Mouse (Mus musculus) ovary, postnatal 14 days (tissue): Measurements from ENCODE around the gene Arhgap42.
A peak's percentile ranks its signal among the peaks of the same experiment; 100 is the strongest.

Source experiments
- DNase-seq: peaks from one replicate; pipeline ENCODE4 v3.0.0; 2022; ENCODE audit warnings: low spot score

Arhgap42 gene

DNA sequence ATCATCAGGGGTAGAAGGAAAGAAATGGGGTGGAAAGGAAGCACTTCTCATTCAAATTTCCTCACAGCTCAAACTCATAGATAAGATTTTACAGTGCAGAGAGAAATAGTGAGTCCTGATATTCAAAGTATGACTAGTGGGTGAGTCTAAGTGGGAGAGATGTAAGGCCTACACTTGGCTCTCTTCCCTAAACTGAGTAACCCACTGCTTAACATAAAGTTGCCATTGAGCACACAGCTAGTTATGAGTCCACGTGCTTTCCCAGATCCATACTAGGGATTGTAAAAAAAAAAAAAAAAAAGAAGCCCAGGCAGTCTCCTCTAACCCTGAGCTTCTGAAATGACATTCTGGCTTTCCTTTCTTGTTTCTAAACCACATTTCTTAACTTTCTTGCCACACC lies 96.8 kb downstream of the Arhgap42 start:
- DNase-seq = no peak

DNA sequence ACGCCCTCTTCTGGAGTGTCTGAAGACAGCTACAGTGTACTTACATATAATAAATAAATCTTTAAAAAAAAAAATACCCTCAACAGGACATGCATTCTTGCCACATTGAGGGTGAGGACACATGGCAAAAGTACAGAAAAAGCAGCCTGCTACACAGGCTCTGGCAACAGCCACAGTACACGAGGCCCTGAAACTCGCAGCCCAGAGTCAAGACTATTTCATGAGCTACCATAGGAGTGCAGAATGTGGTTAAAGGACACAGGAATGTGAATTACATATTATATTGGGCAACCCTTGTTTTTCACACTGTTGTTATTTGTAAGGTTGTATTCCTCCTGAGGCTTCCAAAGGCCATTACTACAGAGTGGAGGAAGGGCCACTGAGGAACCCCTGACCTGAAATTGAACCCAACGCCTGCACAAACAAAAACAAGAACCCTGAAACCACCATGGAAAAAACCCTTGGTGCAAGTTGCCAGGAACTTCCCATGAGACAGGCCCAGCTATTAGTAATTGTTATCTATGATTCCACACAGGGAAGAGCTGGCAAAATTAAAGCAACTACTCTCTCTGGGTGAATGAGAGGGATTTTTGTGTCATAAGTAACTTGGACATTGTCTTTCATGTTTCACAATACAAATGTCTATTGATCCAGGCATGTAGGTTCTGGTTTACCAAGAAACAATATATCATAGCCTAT lies 109.8 kb downstream of the Arhgap42 start:
- no peak for DNase-seq

DNA sequence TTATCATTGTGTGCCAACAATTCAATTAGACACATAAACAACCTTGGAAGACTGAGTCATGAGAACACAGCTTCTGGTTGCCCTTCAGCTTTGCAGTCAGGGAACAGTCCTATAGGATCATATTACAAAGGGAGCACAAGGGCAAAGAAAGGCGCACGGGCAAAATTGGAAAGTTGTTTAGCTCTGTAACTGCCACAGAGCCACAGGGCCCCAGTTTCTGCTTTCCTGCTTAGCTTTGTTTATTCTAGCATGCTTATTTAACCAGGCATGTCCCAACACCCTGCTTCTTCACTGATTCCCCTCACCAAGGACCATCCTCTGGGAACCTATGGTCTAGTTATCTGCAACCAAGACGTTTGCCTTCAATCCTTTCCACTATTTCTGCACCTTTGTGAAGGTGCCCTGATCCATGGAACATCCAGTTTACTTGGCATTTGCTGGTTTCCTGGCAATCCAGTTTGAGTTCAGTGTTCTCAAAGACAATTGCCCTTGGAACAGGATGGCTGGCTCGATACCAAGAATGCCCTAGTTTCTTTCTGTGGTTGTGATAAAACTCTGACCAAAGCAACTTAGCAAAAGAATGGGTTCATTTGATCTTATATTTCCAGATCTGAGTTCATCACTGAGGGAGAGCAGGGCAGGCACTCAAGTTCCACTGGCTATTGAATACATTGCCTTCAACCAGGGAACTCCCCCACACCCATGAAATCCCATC lies 111.7 kb downstream of the Arhgap42 start:
- no peak for DNase-seq

DNA sequence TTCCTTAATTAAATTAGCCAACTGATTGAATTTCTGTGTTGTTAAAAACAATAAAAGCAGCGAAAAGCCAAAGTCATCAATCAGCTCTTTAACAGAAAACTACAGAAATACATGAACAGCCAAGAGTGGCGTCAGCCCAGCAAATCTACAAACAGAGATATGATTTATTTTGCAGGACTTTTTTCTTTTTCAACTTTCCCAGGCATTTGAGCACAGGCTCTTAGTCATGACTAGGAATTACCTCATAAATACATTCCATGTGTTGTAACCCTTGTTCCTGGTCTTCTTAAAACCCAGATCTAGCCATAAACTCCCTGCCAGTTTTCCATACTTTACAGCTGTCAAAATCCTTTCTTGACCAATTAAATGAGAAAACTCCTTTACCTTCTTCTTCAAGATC lies 114.7 kb downstream of the Arhgap42 start:
- no peak for DNase-seq

DNA sequence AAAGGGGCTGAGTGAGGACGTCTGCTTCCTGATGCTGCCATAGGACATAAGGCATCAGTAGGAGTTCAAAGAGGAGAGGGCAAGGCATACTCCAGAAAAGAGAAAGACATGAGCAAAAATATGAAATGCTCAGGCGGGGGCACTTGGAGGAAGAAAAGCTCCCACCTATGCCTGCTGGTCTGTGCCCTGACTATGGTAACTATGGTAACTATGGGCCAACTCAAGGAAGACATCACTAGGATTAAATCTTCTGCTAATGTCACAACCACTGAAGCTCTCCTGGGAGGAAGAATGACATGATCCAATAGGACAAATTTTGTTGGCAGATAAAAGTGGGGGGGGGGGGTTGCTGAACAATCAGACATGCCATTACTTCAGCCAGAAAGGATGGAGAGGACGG lies 124.6 kb downstream of the Arhgap42 start:
- DNase-seq = no peak

DNA sequence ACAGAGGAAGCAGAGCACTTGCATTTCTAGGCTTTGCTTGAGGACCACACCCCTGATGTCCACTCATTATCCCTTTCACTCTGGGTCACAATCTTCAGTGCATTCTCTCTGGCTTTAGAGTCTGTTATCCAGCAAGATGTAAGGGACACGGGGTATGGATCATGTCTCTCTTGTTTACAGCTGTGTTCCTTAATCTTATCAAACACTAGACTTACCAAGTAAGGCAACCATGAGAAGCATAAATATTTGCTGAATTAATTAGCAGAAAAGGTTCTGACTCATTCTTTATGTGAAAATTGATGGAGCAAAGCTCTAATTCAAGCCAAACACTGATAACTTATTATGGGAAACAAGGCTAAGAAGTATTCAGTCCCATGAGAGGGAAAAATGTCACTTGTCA lies 125.1 kb downstream of the Arhgap42 start:
- DNase-seq = no peak

DNA sequence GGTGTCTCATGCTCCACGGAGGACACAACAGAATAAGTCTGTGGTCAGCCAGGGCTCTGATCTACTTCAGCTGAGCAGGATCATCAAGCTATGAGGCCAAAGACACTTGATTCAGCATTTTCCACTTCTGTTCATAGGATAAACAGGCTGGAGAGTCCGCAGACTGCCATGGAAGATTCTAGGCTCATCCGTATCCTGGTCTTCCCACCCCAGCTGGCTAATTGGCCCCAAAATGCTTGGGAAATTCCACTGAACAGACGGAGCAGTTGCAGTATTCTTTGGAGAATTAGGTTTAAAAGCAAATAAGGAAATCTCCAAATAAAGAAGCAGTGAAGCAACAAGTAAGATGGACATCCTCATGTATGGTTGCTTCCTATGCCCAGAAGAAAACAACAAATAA lies 126.0 kb downstream of the Arhgap42 start:
- DNase-seq = no peak

DNA sequence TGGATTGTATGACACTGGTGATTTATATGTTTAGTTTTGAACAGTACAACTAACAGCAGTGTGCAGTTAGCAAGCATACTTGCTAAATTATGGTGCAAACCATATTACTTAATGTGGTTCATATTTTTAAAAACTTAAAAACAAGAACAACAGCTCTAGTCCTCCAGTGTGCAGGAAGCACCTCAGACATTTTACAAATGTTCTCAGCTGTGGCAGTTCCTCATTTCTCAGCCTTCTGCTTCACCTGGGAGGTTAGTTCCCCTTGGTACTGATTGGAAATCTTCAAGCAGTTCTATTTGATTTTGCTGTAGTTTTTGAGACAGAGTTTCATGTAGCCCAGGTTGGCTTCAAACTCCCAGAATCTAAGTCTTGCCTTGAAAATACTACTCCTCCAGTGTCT lies 131.2 kb downstream of the Arhgap42 start:
- DNase-seq = no peak

DNA sequence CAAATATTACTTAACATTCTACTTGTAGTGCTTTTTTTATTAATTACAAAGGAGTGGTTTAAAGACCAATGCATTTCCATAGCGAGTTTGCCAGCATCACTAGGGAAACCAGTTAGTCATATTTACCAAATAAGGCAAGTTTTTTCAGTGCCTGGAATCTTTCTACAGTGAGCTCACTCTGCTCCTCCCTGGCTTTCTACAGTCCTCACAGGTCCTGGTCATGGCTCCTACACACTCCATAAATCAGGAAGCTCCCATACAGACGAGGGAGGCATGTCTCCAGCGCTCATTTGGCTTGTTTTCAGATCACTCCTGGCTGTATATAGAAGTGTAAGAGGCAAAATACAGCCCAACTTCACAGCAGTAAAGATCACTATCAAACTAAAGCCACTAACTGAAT lies 134.1 kb downstream of the Arhgap42 start:
- no peak for DNase-seq

DNA sequence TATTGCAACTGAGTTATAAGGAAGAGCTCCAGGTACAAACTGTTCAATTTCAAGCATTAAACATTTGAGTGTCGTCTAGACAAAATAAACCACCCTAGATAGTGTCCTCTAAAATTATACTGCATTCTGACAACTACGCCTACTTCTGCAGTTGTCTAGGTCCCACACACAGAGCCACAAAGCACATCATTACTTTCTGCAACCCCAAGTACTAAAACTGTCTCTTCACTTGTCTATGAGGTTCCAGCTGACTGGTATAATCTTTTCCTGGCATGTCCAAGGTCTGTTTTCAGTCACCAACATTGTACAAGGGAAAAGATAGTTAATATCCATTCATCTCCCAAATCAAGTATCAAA lies 136.8 kb downstream of the Arhgap42 start:
- DNase-seq = no peak

DNA sequence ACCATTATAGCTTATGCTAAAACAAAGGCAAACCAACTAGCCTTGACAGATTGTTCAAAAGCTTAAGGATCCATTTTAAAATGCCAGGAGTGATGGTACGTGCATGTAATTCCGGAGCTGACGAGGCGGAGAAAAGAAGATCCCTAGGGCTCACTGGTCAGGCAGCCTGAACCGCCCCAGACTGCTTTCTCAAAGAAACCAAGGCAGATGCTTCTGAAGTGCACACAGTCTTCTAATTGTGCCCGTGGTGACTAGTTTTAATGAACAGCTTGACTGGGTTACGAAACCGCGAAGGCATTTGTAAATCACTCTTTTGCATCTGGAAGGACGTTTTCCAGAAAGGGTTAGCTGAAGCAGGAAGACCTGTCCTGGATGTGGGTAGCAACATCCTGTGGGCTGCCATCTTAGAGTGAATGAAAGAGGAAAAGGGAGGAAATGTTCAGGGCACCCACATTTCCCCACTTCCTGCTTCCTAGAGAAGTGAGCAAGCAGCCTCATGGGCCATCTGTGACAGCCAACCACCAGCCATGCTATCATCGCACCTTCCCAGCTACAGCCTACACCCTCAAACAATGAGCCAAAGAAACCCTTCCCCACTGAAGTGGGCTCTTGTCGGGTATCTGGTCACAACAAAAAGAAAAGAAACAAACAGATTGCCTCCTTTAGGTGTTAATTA lies 137.3 kb downstream of the Arhgap42 start:
- DNase-seq = no peak

DNA sequence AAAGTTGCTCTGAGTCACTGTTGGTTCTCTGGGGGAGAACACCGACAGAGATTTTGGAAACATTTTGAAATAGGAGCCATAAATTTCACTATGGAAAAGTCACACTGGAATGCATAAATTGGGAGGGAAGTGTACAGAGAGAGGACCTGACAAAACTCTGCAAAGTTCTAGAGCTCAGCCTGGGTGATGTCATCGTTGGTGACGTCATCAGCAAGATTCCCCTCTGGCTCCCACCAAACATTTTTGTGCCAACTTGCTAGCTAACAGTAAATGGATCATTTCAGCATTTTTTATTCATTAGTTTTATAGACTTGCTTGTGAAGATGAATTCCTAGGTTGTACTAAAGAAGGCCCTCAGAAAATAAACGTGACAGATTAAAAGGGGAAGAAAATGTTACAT lies 137.8 kb downstream of the Arhgap42 start:
- DNase-seq = no peak

DNA sequence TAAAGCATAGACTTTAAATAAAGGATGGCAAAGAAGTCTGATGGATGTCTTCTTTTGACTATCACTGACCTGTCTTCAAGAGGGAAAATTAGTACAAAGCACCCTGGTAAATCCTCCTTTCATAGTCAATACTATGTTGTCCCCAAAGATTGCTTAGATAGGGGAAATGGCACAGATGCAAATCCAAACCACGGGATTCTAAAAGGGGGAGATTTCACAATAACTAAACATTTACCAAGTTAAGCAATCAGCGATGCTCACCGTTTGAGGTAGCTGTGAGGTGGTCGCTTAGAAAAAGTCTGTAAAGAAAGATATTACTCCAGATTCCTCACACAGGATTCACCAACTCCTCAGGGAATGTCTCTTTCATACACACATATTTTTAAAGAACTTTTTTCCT lies 141.1 kb downstream of the Arhgap42 start:
- DNase-seq = no peak

DNA sequence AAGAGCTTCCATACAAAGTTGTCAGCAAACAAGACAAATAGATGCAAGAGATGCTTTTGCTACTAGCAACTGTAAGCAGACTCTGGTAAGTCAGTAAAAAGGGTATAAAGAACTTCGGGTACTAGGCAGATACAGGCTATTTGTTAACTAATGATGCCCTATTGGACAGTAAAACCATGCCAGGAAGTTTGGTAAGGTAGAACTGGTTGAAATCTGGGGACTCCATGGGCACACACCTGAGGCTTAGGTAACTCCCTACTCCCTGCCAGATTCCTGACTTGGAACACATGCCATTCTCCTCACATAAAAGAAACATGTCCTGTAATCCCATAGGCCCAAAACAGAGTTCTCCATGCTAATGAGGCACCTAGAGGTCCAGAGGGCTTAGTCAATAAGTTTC lies 142.1 kb downstream of the Arhgap42 start:
- no peak for DNase-seq

DNA sequence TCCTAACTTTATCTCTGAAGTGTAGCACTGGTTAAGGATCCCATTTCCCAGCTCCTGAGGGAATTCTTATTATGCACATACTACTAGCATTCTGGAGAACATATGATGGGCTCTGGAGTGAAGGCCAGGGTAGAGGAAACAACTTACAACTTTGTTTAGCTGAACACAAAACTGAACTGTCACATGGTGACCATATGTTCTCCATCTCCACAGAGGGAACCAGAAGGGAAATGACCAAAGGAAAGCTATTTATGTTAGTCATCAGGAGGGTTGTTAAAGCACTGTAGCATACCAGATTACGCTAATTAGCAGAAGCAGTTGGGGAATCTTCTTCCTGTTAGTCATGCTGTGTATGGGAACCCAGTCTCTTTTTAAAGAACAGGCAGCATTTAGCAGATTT lies 145.8 kb downstream of the Arhgap42 start:
- DNase-seq = no peak

DNA sequence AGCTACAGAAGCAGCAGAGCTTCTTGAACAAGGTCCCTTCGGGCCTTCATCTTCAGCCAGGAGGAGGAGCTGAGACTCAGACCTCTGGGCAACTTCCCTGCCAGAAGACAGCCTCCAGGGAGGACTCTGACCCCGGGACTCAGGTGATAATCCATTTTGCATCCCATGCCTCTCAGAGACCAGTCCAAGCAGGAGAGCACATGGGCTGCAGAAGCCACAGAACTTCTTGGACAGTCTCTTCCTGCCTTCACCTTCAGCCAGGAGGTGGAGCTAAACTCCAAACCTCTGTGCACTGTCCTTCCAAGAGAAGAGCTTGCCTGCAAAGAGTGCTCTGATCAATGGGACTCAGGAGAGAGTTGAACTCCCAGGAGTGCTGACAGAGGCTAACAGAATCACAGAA lies 155.5 kb downstream of the Arhgap42 start:
- no peak for DNase-seq

DNA sequence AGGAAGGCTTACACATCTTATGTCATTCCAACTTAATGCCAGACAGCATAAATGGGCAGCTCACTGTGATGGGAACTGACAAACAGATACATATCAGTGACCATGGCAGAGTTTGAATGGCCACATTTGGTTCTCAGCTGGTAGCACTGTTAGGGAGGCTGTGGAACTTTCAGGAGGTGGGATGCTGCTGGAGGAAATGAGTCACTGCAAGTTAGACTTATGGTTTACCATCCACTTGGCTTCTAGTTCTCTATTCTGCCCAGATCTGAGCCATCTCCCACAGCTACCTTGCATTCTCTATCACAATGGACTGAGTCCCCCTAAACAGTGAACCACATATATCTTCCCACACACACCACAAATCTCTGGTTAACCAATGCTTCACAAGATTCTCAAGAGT lies 186.0 kb downstream of the Arhgap42 start:
- no peak for DNase-seq

DNA sequence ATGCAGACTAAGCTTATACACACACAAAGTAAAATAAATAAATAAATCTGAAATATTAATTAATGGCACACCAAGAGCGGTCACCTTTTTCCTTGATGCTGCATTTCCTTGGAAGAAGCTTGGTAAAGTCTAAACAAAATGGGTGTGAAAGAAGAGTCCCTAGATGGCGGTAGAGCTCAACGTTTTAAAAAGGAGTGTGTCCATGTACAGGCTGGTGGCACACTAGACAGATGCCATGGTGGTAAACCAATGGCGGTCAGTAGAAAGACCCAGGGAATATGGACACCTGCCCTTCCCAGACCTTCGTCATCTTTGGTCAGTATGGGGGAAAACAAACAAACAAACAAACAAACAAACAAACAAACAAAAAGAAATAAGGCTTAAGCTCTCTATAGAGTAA lies 187.7 kb downstream of the Arhgap42 start:
- peak; percentile 24 for DNase-seq

DNA sequence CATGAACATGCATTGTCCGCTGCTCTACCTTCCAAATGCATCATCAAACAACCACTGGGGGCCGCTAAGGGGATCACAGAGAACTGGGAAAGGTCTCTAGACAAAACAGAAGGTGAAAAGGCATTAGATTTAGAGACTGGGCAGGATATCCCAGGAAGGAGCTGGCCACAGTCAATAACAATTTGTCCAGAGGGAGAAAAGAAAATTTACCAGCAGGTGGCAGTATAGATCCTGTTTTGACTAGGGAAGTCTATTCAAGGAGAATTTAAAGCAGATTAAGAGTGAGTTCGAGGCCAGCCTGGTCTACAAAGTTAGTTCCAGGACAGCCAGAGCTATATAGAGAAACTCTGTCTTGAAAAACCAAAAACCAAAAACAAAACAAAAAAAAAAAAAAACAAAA lies 189.7 kb downstream of the Arhgap42 start:
- peak; percentile 9 for DNase-seq

DNA sequence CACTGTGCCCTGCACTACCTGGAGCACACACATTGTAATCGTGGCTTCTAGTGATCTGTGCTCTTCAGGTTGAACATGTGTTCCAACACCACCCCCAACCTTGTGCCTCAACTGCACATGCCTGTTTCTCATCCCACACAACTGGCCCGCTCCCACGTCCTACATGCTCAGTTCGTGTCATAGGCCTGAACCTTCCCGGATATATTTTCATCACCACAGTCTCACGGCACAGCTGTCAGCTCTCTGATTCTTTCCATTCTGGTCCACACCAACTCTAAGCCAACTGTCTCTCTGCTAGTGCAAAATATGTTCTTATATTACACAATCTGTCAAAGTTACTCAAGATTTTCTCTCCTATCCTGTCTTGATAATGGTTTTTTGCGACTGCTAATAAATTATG lies 197.9 kb downstream of the Arhgap42 start:
- DNase-seq = no peak

DNA sequence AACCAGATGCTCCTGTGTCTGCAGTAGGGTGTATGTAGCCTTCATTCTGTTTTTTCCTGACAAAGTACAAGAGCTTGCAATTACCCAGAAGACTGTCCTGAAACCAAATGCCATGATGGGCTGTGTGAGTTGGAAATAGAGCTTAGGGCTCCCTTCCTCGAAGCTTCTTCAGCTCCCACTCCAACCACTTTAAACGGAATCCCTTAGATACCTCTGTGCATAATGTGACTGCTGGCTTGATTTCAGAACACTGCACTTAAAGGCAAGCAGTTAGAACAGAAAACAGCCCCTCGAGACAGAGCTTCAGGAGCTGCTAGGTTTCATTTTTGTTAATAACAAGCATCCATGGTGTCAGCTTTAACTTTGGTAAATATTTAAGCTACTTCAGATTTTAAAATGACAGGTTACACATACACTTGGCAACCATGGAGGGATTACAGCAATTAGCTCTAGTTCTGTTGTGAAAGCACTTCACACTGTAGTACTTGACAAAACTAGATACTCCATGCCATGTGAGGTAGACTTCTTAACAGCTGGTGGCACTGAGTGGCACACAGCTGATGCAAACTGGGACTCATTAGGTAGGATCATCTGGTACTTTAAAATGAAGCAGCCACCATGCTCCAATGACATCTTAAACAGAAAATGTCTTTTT lies 201.8 kb downstream of the Arhgap42 start:
- no peak for DNase-seq

DNA sequence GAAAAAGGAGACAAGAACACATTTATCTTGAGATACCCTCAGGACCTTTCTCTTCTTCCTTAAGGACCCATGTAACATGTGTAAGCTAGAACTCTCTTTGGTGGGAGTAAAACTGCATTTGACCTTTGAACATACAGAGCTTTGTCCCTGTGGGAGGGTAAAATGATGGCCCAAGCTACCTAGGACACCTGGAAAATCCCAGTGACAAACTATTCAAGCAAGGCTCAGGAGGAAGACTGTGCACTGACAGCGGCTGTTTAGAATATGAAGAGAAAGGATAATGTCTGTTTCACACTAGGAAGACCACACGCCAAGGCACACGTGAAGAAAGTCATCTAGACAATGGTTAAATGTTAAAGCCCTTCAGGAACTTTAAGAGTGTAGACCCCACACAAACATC lies 211.0 kb downstream of the Arhgap42 start:
- DNase-seq = no peak

DNA sequence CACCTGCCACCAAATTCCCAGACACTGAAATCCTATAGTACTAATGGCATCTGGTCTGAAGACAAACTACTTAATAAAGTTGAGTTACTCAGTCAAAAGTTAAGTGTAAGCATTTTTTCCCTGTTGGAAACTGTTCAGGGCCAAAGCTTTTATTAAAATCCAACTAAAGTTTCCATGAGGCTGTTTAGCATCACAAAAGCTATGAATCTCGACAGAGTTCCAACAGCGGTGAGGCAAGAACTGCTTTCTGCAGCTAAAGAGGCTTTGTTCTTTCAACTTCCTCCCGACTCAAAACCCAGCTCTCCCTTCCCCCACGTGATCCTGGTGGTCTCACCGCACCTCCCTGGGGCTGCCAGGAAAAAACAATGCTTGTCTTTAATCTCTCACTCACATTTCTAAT lies 211.5 kb downstream of the Arhgap42 start:
- no peak for DNase-seq
